Mouse (Mus musculus) thymus, adult 2 months (tissue): ENCODE data around the gene Mctp1. TPM values are rescaled to one million over a fixed set of nuclear protein-coding genes. Genes with fewer than 3 reads are reported as not detected.

Experiments
- DNase-seq: peaks from one replicate; pipeline ENCODE4 v3.0.0; 2021
- H3K27ac ChIP-seq: fragments of 200-500 bp; 2 replicates; pipeline ENCODE4 v1.5.1; 2012; ENCODE audit warnings: low read length, control low read depth; ENCODE audit not compliant: control insufficient read depth, insufficient read depth
- H3K27me3 ChIP-seq: fragments of 200-500 bp; 2 replicates; pipeline ENCODE4 v1.6.1; 2012; ENCODE audit warnings: mild to moderate bottlenecking, low read length, moderate library complexity, mixed read lengths; ENCODE audit not compliant: control insufficient read depth, insufficient read depth
- H3K36me3 ChIP-seq: fragments of 200-500 bp; 2 replicates; pipeline ENCODE4 v1.6.1; 2012; ENCODE audit warnings: mild to moderate bottlenecking, low read length, moderate library complexity; ENCODE audit not compliant: control insufficient read depth, insufficient read depth
- H3K4me1 ChIP-seq: fragments of 200-500 bp; replicated peaks from 2 replicates; pipeline ENCODE4 v1.6.1; 2012; ENCODE audit warnings: low read length; ENCODE audit not compliant: control insufficient read depth, insufficient read depth
- H3K4me3 ChIP-seq: fragments of 200-500 bp; 2 replicates; pipeline ENCODE4 v1.5.1; 2012; ENCODE audit warnings: mild to moderate bottlenecking, low read length, control low read depth, moderate library complexity; ENCODE audit not compliant: control insufficient read depth, insufficient read depth
- CTCF ChIP-seq: fragments of 200-500 bp; IDR thresholded peaks from 2 replicates; pipeline ENCODE4 v1.5.1; 2012; ENCODE audit warnings: mild to moderate bottlenecking, control low read depth, low read length, moderate library complexity, borderline replicate concordance; ENCODE audit not compliant: control insufficient read depth, poor library complexity, insufficient read depth; ENCODE audit errors: extremely low read depth
- POLR2A ChIP-seq: fragments of 200-500 bp; IDR thresholded peaks from 2 replicates; pipeline ENCODE4 v1.6.1; 2012; ENCODE audit warnings: mild to moderate bottlenecking, low read length, control low read depth, moderate library complexity; ENCODE audit not compliant: control insufficient read depth, poor library complexity, insufficient read depth; ENCODE audit errors: extremely low read depth
- WGBS: fragments of 180-500 bp; shearing (Covaris S2); methylation state at CpG from one replicate; pipeline ENCODE4 v1.1.7; 2018; 5-methylcytosine and 5-hydroxymethylcytosine counted together
- polyA plus RNA-seq: library from polyadenylated mRNA; depleted of rRNA; stranded (reverse); fragments of >200 nt; gene quantifications from 2 replicates; pipeline ENCODE4 v1.2.3, GENCODE M21; 2012

Mctp1 gene
- polyA plus RNA-seq, 1 experiment = 0.77 TPM

DNA sequence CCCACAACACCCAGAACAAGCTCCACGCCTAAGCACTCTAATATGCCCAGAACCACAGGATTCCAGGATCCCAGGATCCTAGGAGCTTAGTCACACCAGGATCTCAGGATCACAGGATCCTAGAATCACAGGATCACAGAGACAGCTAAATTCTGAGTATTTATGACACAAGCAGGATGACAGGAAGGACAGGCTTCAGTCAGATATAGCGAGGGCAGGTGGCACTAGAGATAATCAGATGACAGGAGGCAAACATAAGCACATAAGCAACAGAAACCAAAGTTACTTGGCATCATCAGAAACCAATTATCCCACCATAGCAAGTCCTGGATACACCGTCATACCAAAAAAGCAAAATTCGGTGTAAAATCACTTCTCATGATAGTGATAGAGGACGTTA lies 37.8 kb downstream of the Mctp1 start:
- no peak for DNase-seq
- H3K36me3 ChIP-seq = no peaks in the 10 kb centered on the region
- H3K27ac ChIP-seq = no peak overlapping the region
- no peaks in the 10 kb centered on the region for H3K27me3 ChIP-seq
- H3K4me1 ChIP-seq = no peaks in the 10 kb centered on the region
- no peak overlapping the region for H3K4me3 ChIP-seq
- WGBS = 94% methylated on average over 5 of the region's 5 CpGs
- TF ChIP-seq CTCF (no peak), POLR2A (no peak)

DNA sequence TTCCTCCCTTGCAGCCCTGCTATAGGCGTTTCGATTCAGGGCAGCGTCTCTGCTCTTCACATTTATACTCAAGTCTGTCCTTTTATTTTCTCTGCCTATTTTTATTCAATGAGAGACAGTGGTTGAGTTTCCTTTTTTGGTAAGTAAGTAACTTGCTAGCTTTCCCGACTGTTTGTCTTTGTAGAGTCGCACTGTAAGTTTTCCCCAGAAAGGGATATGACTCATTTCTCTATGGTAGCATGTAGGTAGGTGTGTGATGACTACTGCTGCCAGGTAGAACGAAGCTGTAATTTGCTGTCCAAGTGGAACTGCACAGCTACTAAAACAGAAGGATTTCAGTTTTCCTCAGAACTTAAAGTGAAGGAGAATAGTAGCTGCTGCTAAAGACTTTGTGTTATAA lies 45.1 kb downstream of the Mctp1 start:
- TF ChIP-seq CTCF = no peak
- TF ChIP-seq POLR2A = no peak
- 85% methylated on average over 6 of the region's 6 CpGs for WGBS
- H3K4me3 ChIP-seq = no peak overlapping the region
- H3K27ac ChIP-seq = no peak overlapping the region
- no peaks in the 10 kb centered on the region for H3K27me3 ChIP-seq
- H3K4me1 ChIP-seq = no peaks in the 10 kb centered on the region
- DNase-seq = no peak
- H3K36me3 ChIP-seq = no peaks in the 10 kb centered on the region

DNA sequence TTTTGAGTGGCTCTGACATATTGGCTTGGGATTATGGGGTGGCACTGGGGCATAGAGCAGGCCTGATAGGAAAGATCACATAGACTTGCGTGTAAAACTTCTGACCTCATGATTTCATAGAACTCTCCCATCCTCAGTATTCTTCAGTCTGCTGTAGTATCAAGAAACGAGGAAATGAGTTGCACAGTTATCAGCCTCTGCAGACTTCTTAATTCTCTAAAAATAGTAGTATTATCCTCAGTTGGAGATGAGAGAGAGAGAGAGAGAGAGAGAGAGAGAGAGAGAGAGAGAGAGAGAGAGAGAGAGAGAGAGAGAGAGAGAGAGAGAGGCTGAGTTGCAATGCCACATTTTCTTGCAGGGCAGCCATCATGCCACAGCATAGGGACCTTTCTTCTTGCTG lies 45.6 kb downstream of the Mctp1 start:
- H3K4me3 ChIP-seq = no peak overlapping the region
- H3K27me3 ChIP-seq = no peaks in the 10 kb centered on the region
- WGBS = 77% methylated on average over 2 of the region's 2 CpGs

DNA sequence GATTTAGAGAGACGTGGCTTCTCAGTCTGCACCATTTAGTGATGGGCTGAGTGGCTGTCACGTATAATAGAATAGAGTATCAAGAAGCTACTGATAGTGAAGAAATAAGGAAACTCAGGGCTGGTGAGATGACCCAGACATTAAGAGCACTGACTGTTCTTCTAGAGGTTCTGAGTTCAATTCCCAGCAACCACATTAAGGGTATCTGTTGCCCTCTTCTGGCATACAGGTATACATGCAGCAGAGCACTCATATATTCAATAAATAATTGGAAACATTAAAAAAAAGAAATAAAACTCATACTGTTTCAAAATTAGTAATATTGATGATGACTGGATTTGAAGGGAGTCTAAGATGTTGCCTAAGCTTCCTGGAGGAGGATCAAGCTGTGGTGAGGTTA lies 47.6 kb downstream of the Mctp1 start:
- no peak overlapping the region for H3K4me3 ChIP-seq
- TF ChIP-seq CTCF (no peak), POLR2A (no peak)
- H3K27me3 ChIP-seq = no peaks in the 10 kb centered on the region
- no peak for DNase-seq
- H3K27ac ChIP-seq = no peak overlapping the region
- no peaks in the 10 kb centered on the region for H3K4me1 ChIP-seq
- no peaks in the 10 kb centered on the region for H3K36me3 ChIP-seq
- WGBS = 89% methylated on average over 2 of the region's 2 CpGs

More for the DNA sequence above, 45.6 kb downstream of the Mctp1 start:
- TF ChIP-seq POLR2A (no peak), CTCF (no peak)
- H3K36me3 ChIP-seq = no peaks in the 10 kb centered on the region
- no peak for DNase-seq
- H3K27ac ChIP-seq = no peak overlapping the region
- no peaks in the 10 kb centered on the region for H3K4me1 ChIP-seq

DNA sequence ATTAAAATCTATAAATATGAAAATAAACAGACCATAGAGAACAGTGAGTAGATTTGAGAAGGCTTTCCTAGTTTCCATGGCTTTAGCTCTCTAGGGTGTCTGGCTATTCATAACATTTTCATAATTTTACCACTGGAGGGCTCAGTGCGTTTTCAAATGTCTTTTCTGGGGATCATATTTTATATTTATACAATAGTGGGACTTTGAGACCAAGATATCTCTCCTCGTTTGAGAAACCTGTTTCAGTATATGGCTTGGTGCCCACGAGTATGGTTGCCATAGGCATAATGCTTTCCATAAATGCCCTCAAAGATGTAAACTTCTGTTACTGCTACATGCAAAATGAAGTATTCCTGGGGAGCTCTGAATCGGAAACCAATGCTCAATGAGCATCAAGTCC lies 49.1 kb downstream of the Mctp1 start:
- WGBS = 82% methylated on average over 4 of the region's 4 CpGs

DNA sequence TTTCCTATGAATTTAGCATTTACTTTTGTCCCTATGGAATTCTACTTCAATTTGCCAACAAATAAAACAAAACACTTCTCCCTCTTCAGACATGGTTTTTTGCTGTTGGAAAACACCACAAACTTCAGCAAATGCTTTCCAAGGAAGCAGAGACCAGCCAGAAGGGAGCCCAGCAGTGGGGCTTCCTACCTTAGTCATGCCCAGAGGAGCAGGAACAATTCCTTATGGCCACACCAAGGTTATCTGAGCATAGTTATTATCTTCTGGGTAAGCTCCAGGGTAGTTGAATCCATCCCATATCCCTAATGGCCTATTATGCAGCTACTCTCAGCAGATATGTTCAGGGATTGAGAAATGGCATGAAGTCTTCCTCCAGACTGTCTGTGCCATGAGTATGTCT lies 52.1 kb downstream of the Mctp1 start:
- no peak for DNase-seq
- Histone ChIP-seq H3K4me1 (no peaks in the 10 kb centered on the region), H3K27ac (no peak overlapping the region), H3K27me3 (no peaks in the 10 kb centered on the region), H3K36me3 (no peaks in the 10 kb centered on the region), H3K4me3 (no peak overlapping the region)
- TF ChIP-seq CTCF = no peak
- TF ChIP-seq POLR2A = no peak

More for the DNA sequence above, 49.1 kb downstream of the Mctp1 start:
- no peaks in the 10 kb centered on the region for H3K27me3 ChIP-seq
- no peak for TF ChIP-seq CTCF
- H3K4me3 ChIP-seq = no peak overlapping the region
- H3K36me3 ChIP-seq = no peaks in the 10 kb centered on the region
- no peak overlapping the region for H3K27ac ChIP-seq
- no peaks in the 10 kb centered on the region for H3K4me1 ChIP-seq
- DNase-seq = no peak

DNA sequence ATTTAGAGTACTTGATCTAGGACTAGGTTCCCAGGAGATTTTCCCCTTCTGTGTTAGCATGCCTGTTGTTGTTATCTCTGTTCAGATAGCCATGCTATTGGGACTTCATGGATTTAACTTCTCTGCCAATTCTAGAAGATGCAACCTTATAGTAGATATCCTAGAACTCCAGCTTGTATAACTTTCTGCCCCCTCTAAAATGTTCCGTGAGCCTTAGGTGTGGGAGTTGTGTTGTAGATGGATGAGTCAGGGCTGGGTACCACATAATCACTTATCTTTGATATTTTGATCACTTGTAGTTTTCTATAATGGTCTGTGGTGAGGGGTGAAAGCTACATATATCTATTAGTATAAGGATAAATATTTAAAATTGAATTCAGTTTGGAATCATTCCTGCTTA lies 54.4 kb downstream of the Mctp1 start:
- Histone ChIP-seq H3K27ac (no peak overlapping the region), H3K4me3 (no peak overlapping the region), H3K36me3 (no peaks in the 10 kb centered on the region), H3K27me3 (no peaks in the 10 kb centered on the region), H3K4me1 (no peaks in the 10 kb centered on the region)
- 95% methylated on average over 1 of the region's 1 CpGs for WGBS
- no peak for DNase-seq
- TF ChIP-seq POLR2A (no peak), CTCF (no peak)
